29 mouse cellular contexts compared by ENCODE assay signal in genomic region chr6:47182756-47183155, GRCm38 (mm10).
DNase-seq lines count a peak whose midpoint lies in the region; ATAC-seq and TF ChIP-seq lines count a peak whose summit lies in the region.
"Had no signal": no experiment of that assay in that cellular context is flagged by ENCODE, and none has a peak within 500 bp of the region (broad histone marks: within the 10 kb centered on the region; RNA-seq: fewer than 3 reads in every experiment).

No protein-coding gene starts in this region.

- peak; percentile 42 for DNase-seq in ES-CJ7 (ENCODE audit: low read depth, low spot score)
- DNase-seq in R1 (ENCODE audit: low read depth, low spot score): peak; percentile 69
- peak; percentile 52 for DNase-seq in adipocyte (ENCODE audit: low spot score)
- DNase-seq in midbrain, embryonic 10.5 days (ENCODE audit: low spot score): no peak
- no peak for DNase-seq in MN1 (ENCODE audit: low spot score)
- no peak for DNase-seq in B cell, adult 2 months
- DNase-seq: adrenal gland, adult 2 months; adrenal gland, postnatal 10 days; adrenal gland, postnatal 25 days; cerebellum, adult 11 months; cerebellum, adult 18-20 months; cerebellum, adult 8-10 months; cerebellum, adult 9-11 months; cerebellum, postnatal 14 days; cerebellum, postnatal 36 days; embryo, embryonic 11 days; forebrain, postnatal 0 days had no signal

- ATAC-seq in megakaryocyte progenitor cell, adult 5-6 weeks (replicated peaks; ENCODE audit: poor library complexity): no peak
- ATAC-seq: activated CD4-positive, CD25-positive, alpha-beta regulatory T cell, adult 4 months; CD4-positive, CD25-positive, alpha-beta regulatory T cell, adult 4 months; forebrain, embryonic 14.5 days; Patski had no signal

- no peaks in the 10 kb centered on the region for H3K36me3 ChIP-seq in ES-Bruce4 (ENCODE audit: control insufficient read depth, insufficient read depth, low read length, poor library complexity, severe bottlenecking)
- no peaks in the 10 kb centered on the region for H3K36me3 ChIP-seq in midbrain, embryonic 10.5 days
- H3K36me3 ChIP-seq: embryonic facial prominence, embryonic 13.5 days; embryonic facial prominence, embryonic 15.5 days; forebrain, embryonic 10.5 days; forebrain, embryonic 12.5 days had no signal

- no peaks in the 10 kb centered on the region for H3K9me3 ChIP-seq in ES-Bruce4 (replicated peaks; ENCODE audit: control insufficient read depth, insufficient read depth, low read length, poor library complexity, severe bottlenecking)
- no peaks in the 10 kb centered on the region for H3K9me3 ChIP-seq in midbrain, embryonic 10.5 days (replicated peaks)
- H3K9me3 ChIP-seq: embryonic facial prominence, embryonic 13.5 days; embryonic facial prominence, embryonic 15.5 days; forebrain, embryonic 10.5 days; forebrain, embryonic 12.5 days had no signal

- WGBS in midbrain, embryonic 10.5 days: 77% methylated on average over 1 of the region's 1 CpGs

- no peak for TF ChIP-seq POLR2A in ES-Bruce4 (IDR thresholded peaks at IDR 0.05; ENCODE audit: insufficient read depth, low read length)

- peak overlapping the region; percentile 70 for H3K27ac ChIP-seq in ES-Bruce4 (ENCODE audit: insufficient read depth, low read length)
- no peak overlapping the region for H3K27ac ChIP-seq in midbrain, embryonic 10.5 days (replicated peaks)
- H3K27ac ChIP-seq: embryonic facial prominence, embryonic 13.5 days; embryonic facial prominence, embryonic 15.5 days; forebrain, embryonic 10.5 days; forebrain, embryonic 12.5 days had no signal

- H3K4me1 ChIP-seq in ES-Bruce4 (ENCODE audit: control insufficient read depth, insufficient read depth, low read length): no peaks in the 10 kb centered on the region
- peaks cover 3% of the 10 kb centered on the region; the same call in 1 of the 2 replicates for H3K4me1 ChIP-seq in midbrain, embryonic 10.5 days
- H3K4me1 ChIP-seq: embryonic facial prominence, embryonic 13.5 days; embryonic facial prominence, embryonic 15.5 days; forebrain, embryonic 10.5 days; forebrain, embryonic 12.5 days had no signal

- no peaks in the 10 kb centered on the region for H3K27me3 ChIP-seq in ES-Bruce4 (ENCODE audit: control insufficient read depth, insufficient read depth, low read length, poor library complexity, severe bottlenecking)
- H3K27me3 ChIP-seq in midbrain, embryonic 10.5 days (ENCODE audit: low read depth, poor library complexity, severe bottlenecking): no peaks in the 10 kb centered on the region
- H3K27me3 ChIP-seq: CH12.LX; embryonic facial prominence, embryonic 13.5 days; embryonic facial prominence, embryonic 15.5 days; forebrain, embryonic 12.5 days; Patski had no signal

- TF ChIP-seq EP300 in ES-Bruce4 (IDR thresholded peaks at IDR 0.05; ENCODE audit: insufficient read depth, low read depth, low read length): no peak

- no peak overlapping the region for H3K9ac ChIP-seq in ES-Bruce4 (ENCODE audit: low read depth, poor library complexity, severe bottlenecking)
- H3K9ac ChIP-seq: embryonic facial prominence, embryonic 13.5 days; embryonic facial prominence, embryonic 15.5 days; forebrain, embryonic 12.5 days; forebrain, postnatal 0 days had no signal

- no peak overlapping the region for H3K4me3 ChIP-seq in ES-Bruce4 (ENCODE audit: low read depth, low read length)
- no peak overlapping the region for H3K4me3 ChIP-seq in midbrain, embryonic 10.5 days
- H3K4me3 ChIP-seq: embryonic facial prominence, embryonic 13.5 days; embryonic facial prominence, embryonic 15.5 days; erythroblast, embryonic 14.5 days; forebrain, embryonic 10.5 days; forebrain, embryonic 12.5 days had no signal

- no peak for TF ChIP-seq CTCF in ES-Bruce4 (IDR thresholded peaks at IDR 0.05; ENCODE audit: low read depth, low read length)

Comparison
In these comparisons a context has a peak if more than half of its experiments do, and no peak if none do; other contexts are left out.
1. DNase-seq: peak in ES-CJ7 (single experiment), R1 (single experiment) and adipocyte (single experiment); none in midbrain, embryonic 10.5 days (single experiment), MN1 (single experiment) and B cell, adult 2 months (0 of 2).